Mouse (Mus musculus) c-Kit-positive CD71-positive TER-119-negative erythroid progenitor cells, embryonic 14.5 days (primary cell): ENCODE data around the gene Nxpe5.
"Not testable (repeated sequence)": the region's sequence is repeated elsewhere in the genome, so short reads cannot be mapped to it uniquely, and the experiment has no call there.

Source experiments
- DNase-seq: peaks from one replicate; pipeline ENCODE4 v3.0.0-alpha.2; 2013; ENCODE audit warnings: low read depth

Nxpe5 gene

DNA sequence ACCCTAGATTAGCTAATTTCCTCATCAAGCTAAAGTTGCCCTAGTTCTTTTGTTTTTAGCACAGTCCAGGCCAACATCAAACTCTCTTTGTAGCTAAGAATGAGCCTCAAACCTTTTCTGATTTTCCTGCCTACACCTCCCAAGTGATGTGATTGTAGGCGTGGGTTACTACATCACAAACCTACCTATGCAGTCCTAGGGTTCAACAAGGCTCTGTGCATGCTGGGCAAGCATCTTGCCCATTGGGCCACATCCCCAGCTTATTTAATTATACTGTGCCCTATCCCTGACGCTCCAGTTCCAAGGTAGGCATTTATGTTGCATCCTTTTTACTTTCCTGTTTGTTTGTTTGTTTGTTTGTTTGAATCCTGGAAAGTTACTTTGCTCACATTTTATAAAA is at the start of gene Nxpe5:
Gene Nxpe5, plus strand, starts transcription at position 199 of the 400 bp plus-strand sequence.
- DNase-seq = no peak

DNA sequence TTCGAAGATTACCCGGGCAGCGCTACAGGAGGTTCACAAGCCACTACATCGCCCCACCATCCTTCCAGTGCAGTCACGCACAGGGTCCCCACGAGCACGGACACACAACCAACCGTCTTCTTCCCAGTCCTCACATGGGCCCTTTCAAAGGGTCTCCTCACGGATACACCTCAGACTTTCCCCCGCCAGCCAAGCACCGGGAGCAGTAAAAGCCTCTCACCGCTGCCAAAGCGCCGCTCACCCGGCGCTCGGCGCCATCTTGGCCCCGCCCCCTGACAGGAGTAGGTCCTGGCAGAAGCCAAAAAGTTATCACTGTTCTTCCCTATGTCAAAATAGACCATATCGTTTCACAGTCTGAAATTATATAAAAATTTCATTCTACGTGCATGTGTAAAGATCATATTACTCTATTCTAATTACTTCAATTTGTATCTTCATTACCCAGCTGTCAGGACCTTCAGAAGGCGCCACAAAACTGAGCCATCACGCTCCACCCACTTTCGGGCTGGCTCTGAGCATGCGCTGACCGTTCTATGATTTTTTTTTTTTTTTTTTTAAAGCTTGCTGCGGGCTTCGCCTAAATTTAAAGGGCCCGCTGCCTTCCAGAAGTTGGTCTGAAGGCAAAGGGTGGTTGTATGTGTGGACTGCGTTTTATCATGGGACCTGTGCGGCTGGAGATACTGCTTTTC is 38.6 kb upstream of the Nxpe5 start, which contains the start of the genes Taf6 and Cnpy4:
Gene Taf6, minus strand, starts transcription at position 502 of the 689 bp plus-strand sequence.
Gene Cnpy4, plus strand, starts transcription at position 536 of the 689 bp plus-strand sequence.
- DNase-seq = peak; percentile 84

DNA sequence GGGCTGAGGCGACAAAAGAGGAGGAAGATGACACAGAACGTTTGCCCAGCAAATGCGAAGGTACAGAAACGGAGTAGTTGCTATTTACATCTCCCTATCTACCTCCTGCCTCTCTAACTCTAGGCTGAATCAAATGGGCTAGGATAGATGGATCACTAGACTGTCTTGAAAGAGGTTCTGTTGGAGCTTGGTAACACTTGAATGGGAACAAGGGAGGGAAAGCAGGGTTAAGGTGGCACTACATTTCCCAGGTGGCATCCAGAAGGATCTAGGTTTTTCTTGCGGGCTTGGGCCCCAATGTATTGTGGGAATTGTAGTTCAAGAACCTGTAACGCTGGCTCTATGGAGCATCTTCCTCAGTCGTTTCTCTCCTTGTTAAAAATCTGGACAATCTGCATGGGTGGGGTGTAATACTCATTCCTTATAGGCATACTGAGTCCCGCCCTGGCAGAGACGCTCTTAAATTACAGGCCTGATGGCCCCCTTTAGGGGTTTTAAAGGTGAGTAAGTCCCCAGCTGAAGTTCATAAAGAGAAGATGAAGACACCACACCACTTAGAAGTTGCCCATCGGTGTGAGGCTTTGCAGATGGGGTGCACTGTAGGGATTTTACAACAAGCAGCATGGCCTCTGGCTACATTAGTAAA is 37.9 kb upstream of the Nxpe5 start:
- peak; percentile 71 for DNase-seq

DNA sequence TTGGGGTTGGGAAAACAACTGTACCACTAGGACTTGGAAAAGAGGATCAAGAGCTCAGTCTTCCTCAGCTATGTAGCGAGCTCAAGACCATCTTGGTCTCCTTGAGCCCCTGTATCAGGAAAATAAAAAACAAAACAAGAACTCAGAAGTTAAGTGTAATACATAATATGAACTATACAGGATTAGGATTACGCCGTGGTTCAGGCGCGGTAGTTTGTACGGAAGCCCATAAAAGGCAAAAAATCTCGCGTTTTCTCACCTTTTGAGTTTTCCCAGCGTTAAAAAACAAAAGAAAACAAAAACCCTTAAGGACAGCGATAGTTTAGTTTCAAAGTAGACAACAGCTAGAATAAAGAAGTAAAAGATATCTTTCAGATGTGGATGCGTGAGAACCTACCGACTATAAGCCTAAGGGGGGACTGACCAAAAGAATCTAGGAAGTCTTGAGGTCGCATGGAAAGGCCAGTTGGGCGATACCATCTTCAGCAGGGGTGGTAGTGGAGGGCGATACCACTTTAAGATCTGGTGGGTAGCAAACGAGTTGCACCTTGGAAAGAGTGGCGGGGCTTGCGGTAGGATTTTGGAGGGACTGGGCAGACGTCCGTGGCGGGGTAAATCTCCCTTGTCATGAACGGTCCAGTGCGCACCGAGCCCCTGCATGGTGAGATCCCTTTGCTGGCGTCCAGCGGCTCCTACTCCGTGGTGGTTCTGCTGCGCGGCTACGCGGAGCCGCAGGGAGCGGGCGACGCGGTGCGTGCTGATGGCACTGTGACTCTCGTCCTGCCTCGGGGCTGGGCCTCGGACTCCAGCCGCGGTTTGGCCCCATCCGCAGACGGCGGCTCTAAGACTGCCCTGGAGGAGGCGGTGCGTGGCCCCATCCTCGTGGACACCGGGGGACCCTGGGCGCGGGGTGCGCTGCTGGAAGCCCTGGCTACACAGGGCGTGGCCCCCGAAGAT is 31.6 kb upstream of the Nxpe5 start, which contains the start of gene Mblac1:
Gene Mblac1, plus strand, starts transcription at position 544 of the 957 bp plus-strand sequence.
- peak; percentile 86 for DNase-seq

DNA sequence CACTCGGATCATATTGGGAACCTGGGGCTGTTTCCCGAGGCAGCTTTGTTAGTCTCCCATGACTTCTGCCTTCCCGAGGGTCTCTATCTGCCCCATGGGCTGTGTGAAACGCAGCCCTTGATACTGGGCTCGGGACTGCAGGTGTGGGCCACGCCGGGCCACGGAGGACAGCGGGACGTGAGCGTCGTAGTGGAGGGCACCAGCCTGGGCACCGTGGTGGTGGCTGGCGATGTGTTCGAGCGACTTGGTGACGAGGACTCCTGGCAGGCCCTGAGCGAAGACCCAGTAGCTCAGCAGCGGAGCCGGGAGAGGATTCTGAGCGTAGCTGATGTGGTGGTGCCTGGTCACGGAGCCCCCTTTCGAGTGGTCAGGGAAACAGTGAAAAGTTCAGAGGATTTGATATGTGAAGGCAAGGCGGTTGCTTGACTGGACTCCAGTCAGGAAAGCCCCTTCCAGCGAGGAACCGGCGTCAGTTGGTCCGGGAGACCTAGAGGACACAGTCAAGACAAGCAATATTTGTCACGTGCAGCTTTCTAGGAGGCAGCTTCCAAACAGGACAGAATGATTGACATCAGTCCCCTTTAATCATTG is 30.8 kb upstream of the Nxpe5 start:
- DNase-seq = no peak

DNA sequence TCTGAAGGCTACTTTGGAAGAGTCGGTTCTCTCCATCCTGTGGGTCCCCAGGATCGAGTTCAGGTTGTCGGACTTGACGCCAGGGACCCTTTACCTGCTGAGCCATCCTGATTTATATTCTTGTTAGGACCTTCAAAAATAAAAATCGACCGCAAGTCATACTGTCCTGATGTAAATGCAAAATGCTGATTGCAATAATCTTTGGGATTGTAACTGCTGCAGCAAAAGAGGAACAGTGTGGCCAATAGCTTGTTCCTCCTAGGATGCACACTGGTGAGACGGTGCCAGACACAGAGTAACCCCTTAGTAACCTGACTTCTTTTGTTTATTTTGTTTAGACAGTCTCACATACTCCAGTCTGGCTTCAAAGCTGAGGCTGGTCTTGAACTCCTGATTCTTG is 30.2 kb upstream of the Nxpe5 start:
- no peak for DNase-seq

DNA sequence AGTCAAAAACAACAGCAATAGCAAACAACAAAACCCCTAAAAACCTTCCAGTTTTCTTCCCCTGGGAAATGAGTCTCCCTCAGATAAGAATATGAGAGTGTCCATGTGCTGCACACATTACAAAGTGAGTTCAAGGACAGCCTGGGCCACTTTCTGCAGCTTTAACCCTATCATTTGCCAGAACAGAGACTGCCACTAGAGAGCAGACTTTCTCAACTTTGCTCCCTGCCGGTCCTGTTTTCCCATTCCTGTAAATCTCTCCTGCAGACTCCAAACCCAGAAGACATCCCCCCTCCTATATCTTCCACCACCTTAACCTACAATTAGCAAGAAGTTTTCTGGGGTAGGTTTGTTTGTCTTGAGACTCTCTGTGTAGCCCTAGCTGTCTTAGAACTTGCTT is 26.1 kb upstream of the Nxpe5 start:
- no peak for DNase-seq

DNA sequence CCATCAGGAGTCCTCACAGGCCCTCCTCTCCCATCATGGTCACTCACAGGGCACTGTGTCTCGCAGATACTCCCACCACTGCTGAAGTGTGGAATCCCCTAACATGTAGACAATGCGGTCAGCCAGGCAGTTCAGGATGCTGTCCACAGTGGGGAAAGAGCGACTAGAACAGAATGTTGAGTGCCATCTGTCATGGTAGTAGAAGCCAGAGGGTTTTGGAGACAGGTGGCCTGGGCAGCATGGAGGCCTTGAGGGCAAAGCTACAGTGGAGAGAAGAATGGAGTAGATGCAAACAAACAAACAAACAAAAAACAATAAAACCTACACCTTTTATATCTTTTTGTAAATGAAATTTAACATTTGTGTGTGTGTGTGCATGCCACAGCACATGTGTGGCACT is 23.6 kb upstream of the Nxpe5 start:
- DNase-seq = no peak

DNA sequence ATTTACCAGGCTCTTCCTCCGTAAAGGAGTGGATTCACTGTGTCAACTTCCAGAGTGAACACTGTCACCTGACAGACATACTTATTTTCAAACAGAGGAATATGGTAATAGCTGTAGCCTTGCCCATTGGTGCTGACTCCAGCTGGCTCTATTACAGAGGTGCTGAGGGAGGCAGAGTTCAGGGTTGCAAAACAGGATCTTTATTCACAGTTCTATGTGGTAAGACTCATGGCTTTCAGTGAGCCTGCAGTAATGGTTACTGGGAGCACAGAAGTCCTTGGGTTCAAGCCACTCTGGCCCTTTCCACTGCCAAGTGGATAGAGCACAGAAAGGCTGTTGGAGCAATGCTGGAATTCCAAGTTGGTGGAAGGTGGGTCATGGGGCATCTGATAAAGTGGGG is 18.4 kb upstream of the Nxpe5 start:
- DNase-seq = no peak

DNA sequence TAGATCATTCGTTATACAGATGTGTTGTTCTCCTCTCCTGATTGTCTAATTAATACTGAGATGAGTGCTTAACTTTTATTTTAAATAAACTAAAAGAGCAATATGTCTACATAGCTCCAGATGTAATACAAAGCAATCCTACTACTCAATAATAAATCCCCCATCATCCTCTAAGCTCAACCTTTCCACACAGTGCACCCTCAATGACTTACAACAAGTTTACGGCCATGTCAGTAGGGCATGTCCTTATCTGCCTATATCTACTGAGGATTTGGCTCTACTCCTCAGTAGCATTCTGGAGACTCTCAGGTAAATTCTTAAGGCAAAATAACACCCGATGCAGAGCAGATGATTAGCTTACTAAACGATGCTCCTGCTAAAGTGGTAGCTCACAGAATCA is 17.8 kb upstream of the Nxpe5 start:
- DNase-seq = no peak

DNA sequence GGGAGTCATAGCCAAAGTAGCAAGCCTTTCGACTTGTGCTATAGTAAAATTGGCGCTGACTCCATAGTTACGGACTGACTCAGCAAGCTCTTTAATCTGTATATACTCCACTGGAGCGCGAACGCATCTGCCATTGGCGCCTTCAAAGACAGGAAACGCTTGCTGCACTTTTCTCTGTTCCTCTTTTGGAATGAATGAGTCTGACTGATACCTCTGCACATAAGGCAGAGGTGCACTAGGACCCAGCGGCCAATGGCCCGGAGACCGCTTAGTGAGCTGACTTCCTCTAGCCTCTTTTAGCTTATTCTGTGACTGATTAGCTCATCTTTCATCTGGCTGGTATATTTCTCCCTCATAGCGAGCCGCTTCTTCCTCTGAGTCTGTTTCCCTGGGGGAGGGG is 9.1 kb upstream of the Nxpe5 start:
- DNase-seq = not testable (repeated sequence)

DNA sequence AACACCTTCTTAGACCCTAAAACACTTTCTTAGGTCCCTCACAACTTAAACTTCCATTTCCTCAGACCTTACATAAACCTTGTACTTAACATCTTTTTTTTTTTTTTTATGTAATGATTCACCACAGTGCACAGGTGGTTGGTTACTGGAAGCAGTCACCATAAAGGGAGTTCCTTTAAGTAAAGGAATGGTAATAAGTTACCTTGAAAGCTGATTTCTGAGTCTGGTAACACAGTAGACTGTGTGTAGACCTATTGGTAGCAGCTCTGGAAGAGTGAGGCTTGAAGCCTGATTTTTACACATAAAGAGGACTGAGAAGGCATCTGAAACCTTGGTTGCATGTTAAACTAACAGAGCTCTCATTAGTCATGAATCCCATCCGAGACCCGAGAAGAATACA is 5.8 kb upstream of the Nxpe5 start:
- no peak for DNase-seq

DNA sequence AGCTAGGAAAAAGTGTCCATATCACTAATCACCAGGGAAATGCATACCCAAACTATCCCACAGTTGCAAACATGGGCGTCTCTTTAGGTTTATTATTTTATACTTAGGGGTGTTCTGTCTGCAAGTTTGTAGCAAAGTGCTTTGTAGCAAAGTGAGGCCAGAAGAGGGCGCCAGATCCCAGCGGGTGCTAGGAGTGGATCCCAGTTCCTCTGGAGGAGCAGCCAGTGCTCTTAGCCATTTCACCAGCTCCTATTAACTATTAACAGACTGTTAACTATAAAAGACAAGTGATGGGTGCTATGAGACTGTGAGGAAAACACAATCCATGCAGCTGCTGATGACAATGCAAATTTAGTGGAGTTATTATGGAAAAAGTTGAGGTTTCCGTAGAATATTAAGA is 3.6 kb upstream of the Nxpe5 start:
- peak; percentile 69 for DNase-seq

DNA sequence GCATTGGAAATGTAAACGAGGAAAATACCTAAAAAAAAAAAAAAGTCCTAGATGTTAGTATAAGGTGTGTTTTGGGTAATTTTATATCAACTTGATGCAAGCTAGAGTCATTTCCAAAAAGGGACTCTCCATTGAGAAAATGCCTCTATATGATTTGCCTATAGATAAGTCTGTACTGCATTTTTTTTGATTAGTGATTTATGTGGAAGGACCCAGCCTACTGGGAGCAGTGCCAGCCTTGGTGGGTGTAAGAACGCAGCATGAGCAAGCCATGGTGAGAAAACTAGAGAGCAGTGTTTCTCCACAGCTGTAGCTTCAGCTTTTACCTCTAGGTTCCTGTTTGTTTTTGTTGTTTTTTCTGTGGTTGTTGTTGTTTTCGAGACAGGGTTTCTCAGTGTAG is 2.4 kb upstream of the Nxpe5 start:
- no peak for DNase-seq

DNA sequence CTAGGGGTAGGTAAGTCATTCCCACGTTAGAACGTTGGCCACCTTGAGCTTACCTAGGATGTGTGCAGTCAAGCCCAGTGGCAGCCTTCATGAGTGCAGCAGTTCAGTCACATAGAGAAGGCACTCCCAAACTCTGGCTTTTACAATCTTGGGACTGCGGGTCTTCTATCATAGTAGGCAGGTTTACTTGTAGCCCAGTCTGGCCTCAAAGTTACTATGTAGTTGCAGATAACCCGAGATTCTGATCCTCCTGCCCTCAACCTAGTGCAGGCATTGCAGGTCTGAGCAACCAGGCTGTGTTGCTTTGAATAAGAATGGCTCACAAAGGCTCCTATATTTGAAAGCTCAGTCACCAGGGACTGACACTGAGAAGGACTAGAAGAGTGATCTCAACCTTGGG is 793 bp downstream of the Nxpe5 start:
- no peak for DNase-seq

DNA sequence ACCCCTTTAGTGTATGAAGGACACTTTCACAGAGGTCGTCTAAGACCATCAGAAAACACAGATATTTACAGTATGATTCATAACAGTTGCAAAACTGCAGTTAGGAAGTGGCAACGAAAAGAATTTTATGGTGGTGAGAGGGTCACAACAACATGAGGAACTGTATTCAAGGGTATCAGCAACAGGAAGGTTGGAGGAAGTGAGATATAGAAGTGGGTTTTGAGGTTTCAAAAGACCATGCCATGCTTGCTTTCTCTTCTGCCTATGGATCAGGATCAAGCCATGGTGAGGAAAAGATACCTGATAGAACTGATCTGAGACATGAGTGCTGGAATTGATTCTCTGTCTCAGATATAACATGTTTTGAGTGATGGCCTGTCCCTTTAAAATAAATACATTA is 1.7 kb downstream of the Nxpe5 start:
- no peak for DNase-seq

DNA sequence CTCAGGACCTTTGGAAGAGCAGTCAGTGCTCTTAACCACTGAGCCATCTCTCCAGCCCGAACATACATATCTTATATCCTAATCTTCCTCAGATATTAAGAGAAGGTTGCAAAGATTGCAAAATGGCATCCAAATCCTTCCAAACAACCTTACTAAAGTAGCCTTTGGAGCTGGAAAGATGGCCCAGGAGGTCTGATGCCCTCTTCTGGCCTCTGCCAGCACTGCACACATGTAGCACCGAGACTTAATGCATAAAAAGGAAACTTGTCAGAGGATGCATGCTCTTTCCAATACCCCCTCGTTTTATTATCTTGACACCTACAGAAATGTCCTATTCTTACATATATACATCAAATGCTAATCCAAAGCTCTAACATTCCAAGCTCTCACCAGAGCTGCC is 2.3 kb downstream of the Nxpe5 start:
- peak; percentile 30 for DNase-seq

DNA sequence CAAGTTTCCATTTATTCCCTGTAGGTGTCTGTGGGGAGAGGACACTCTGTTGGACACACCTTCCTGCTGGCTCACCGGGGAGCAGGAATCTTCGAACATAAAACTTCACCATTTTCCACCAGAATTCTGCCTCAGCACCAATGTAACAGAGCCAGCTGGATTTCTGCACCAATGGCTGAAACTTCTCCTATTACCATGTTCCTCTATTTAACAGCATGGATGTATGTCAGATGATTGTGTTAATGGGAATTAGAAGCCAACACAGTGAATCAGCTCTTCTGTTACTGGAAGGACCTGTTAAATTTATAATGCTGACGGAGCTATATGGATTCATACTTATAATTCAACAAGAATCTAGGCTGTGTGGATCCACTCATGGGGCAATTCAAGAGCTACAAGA is 3.8 kb downstream of the Nxpe5 start:
- no peak for DNase-seq

DNA sequence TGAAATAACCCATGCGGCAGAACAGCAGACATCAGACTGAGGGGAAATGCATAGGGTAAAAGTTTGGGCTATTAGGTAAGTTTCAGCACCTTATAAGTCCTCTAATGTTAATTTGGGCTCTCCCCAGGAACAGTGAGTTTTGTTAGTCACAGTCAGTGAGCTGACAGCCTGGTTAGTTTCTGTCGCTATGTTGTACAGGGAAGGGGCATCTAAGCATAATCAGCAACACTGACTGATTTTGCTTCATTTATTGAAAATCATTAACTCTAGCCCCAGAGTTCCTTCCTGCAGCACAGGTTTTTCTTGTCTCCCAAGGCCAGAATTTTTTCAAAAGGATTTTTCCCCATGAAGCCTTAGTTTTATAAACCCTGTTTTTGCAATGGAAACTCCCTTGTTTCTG is 8.1 kb downstream of the Nxpe5 start:
- no peak for DNase-seq

DNA sequence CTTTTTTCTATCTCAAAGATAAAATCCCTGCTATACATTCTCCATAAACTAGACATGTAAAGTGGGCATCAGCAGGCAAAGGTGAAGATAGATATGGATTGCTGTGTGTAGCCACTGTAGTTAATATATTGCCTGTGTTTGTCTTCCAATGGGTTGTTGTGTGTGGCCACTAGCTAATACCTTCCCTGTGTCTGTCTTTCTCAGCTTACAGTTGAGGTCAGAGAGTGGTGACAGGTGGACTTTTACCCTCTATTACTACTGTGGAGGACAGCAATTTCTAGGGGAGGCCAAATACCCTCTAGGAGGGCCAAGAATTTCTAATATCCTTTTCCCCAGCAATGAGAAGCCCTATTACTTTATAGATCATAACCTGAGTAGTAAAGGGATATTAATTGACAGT is 8.5 kb downstream of the Nxpe5 start:
- DNase-seq = no peak

DNA sequence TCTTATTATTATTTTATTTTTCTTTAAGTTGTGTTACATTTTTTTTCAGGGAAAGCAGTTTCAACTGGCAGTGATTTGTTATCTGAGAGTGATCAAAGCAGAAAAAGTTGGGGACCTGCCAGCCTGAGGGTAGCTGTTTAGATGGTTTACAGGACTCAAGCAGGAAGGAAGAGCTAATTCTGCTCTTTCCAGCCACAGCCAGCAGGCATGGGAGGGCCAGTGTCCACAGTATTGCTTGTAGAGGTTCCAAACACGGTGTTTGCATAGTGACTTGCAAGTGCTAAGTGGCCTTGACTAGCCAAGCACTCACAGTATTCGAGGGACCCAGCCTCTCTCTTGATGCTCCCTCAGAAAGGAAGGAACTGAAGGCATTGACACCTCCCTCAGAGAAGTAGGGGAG is 15.8 kb downstream of the Nxpe5 start:
- DNase-seq = no peak

DNA sequence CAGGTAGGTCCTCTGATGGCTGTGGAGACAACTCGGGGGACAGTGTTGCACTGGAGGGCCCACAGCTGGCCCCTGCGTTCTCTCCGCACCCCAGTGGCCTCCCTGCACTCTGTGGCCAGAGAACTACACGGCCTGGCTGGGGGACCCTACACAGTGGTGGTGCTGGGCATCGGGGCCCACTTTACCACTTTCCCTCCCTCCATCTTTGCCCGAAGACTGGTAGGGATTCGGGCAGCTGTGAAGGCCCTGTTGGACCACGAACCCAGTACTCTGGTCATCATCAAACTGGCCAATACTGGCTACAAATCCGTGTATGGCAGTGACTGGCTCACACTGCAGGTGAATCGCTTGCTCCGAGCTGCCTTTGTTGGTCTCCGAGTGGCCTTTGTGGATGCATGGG is 25.4 kb downstream of the Nxpe5 start:
- DNase-seq = no peak
